In the genomic region with DNA sequence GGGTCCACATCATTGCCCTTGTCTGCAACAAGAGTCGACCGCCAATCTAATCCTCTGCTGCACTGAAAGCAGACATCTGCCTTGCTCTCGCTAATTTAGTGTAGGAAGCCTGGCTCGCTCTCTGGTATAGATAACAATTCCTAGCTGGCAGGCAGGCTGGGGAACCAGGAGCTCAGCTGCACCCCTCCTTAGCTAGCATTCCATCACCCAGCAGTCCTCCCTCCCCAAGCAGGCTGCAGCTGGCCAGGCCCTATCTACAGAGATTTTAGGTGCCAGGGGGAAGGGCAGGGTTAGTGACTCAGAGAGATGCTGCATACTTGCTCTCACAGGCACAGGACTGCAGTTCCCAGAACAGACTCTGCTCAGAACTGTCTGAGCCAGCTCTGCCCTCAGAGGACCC, we compare ENCODE assay signal across 15 mouse cellular contexts. TPM values are rescaled to one million over a fixed set of nuclear protein-coding genes. Genes with fewer than 3 reads are reported as not detected.
DNase-seq lines count a peak whose midpoint lies in the region; ATAC-seq and TF ChIP-seq lines count a peak whose summit lies in the region.
"Had no signal": no experiment of that assay in that cellular context is flagged by ENCODE, and none has a peak within 500 bp of the region (broad histone marks: within the 10 kb centered on the region; RNA-seq: fewer than 3 reads in every experiment).

No protein-coding gene starts in this region.

- no peak overlapping the region for H3K4me3 ChIP-seq in hindbrain, embryonic 16.5 days (ENCODE audit: low read length)
- H3K4me3 ChIP-seq in hindbrain, embryonic 13.5 days, result no peak overlapping the region
- H3K4me3 ChIP-seq in heart, embryonic 13.5 days, result no peak overlapping the region
- H3K4me3 ChIP-seq in lung, adult 2 months (replicated peaks; ENCODE audit: extremely low read depth, low read depth, low read length), result no peak overlapping the region
- no peak overlapping the region for H3K4me3 ChIP-seq in limb, embryonic 10.5 days
- H3K4me3 ChIP-seq: embryonic facial prominence, embryonic 15.5 days; hindbrain, embryonic 10.5 days had no signal

- no peak overlapping the region for H3K27ac ChIP-seq in hindbrain, embryonic 16.5 days (ENCODE audit: low read depth, low read length)
- H3K27ac ChIP-seq in hindbrain, embryonic 13.5 days, result no peak overlapping the region
- H3K27ac ChIP-seq in heart, embryonic 13.5 days (replicated peaks), result 0 out of 2 replicates have a peak overlapping the region, but pooled peaks have one; percentile 29
- no peak overlapping the region for H3K27ac ChIP-seq in limb, embryonic 10.5 days
- H3K27ac ChIP-seq: embryonic facial prominence, embryonic 15.5 days; hindbrain, embryonic 10.5 days; kidney, postnatal 0 days had no signal

- ATAC-seq in hindbrain, embryonic 16.5 days, result peak; percentile 42
- ATAC-seq in hindbrain, embryonic 13.5 days (ENCODE audit: low FRiP score), result no peak
- no peak; the same call in 1 of the 2 replicates for ATAC-seq in heart, embryonic 13.5 days (ENCODE audit: extremely low read depth, insufficient number of reproducible peaks, low FRiP score, low TSS enrichment)

- H3K4me2 ChIP-seq in hindbrain, embryonic 16.5 days (ENCODE audit: low read length), result no peak overlapping the region
- no peak overlapping the region for H3K4me2 ChIP-seq in hindbrain, embryonic 13.5 days
- H3K4me2 ChIP-seq in heart, embryonic 13.5 days, result peak overlapping the region; percentile 37
- H3K4me2 ChIP-seq: embryonic facial prominence, embryonic 15.5 days had no signal

- peak; percentile 91 for DNase-seq in brain, adult 2 months (ENCODE audit: low read depth, low spot score)
- DNase-seq in layer of hippocampus, postnatal 36 days, result peak; percentile 52 to 54
- no peak for DNase-seq in lung, adult 2 months
- no peak for DNase-seq in thymus, postnatal 25 days
- no peak for DNase-seq in limb, embryonic 10.5 days (ENCODE audit: low spot score)
- DNase-seq: cerebellum, adult 11-12 months; liver; thymus, postnatal 14 days had no signal

- H3K9ac ChIP-seq in hindbrain, embryonic 16.5 days (ENCODE audit: low read depth, low read length), result peak overlapping the region; percentile 22; the same call in 1 of the 2 replicates
- no peak overlapping the region for H3K9ac ChIP-seq in hindbrain, embryonic 13.5 days
- H3K9ac ChIP-seq in heart, embryonic 13.5 days, result no peak overlapping the region
- H3K9ac ChIP-seq: embryonic facial prominence, embryonic 15.5 days had no signal

- TF ChIP-seq CTCF in lung, adult 2 months (IDR thresholded peaks at IDR 0.05; ENCODE audit: insufficient read depth, low read length), result no peak

- H3K27me3 ChIP-seq in hindbrain, embryonic 16.5 days (replicated peaks; ENCODE audit: control insufficient read depth, insufficient read depth, low read length), result no peaks in the 10 kb centered on the region
- 0 out of 2 replicates have a peak, but pooled peaks cover 3% of the 10 kb centered on the region for H3K27me3 ChIP-seq in hindbrain, embryonic 13.5 days
- peaks cover 13% of the 10 kb centered on the region for H3K27me3 ChIP-seq in heart, embryonic 13.5 days (replicated peaks)
- no peaks in the 10 kb centered on the region for H3K27me3 ChIP-seq in limb, embryonic 10.5 days (ENCODE audit: low read depth, poor library complexity, severe bottlenecking)
- H3K27me3 ChIP-seq: embryonic facial prominence, embryonic 15.5 days had no signal

- no peak for TF ChIP-seq POLR2A in lung, adult 2 months (IDR thresholded peaks at IDR 0.05; ENCODE audit: borderline replicate concordance, extremely low read depth, low read depth, low read length)

- H3K4me1 ChIP-seq in hindbrain, embryonic 16.5 days (ENCODE audit: control insufficient read depth, insufficient read depth, low read depth, low read length), result peaks cover 2% of the 10 kb centered on the region; the same call in 1 of the 2 replicates
- no peaks in the 10 kb centered on the region; the same call in 1 of the 2 replicates for H3K4me1 ChIP-seq in hindbrain, embryonic 13.5 days (replicated peaks)
- H3K4me1 ChIP-seq in heart, embryonic 13.5 days, result peaks cover 9% of the 10 kb centered on the region
- H3K4me1 ChIP-seq in lung, adult 2 months (ENCODE audit: control insufficient read depth, insufficient read depth, low read length), result no peaks in the 10 kb centered on the region
- no peaks in the 10 kb centered on the region for H3K4me1 ChIP-seq in limb, embryonic 10.5 days
- H3K4me1 ChIP-seq: embryonic facial prominence, embryonic 15.5 days; hindbrain, embryonic 10.5 days had no signal

- 28% methylated on average over 4 of the region's 4 CpGs for WGBS in hindbrain, embryonic 16.5 days
- 56% methylated on average over 4 of the region's 4 CpGs for WGBS in hindbrain, embryonic 13.5 days
- 6% methylated on average over 4 of the region's 4 CpGs for WGBS in heart, embryonic 13.5 days
- WGBS in lung, adult 2 months, result 46% methylated on average over 4 of the region's 4 CpGs
- WGBS in limb, embryonic 10.5 days, result 44% methylated on average over 4 of the region's 4 CpGs

- H3K9me3 ChIP-seq in hindbrain, embryonic 16.5 days (ENCODE audit: control insufficient read depth, low read length), result no peaks in the 10 kb centered on the region
- no peaks in the 10 kb centered on the region for H3K9me3 ChIP-seq in hindbrain, embryonic 13.5 days
- 0 out of 2 replicates have a peak, but pooled peaks cover 2% of the 10 kb centered on the region for H3K9me3 ChIP-seq in heart, embryonic 13.5 days
- no peaks in the 10 kb centered on the region for H3K9me3 ChIP-seq in limb, embryonic 10.5 days (replicated peaks)
- H3K9me3 ChIP-seq: embryonic facial prominence, embryonic 15.5 days; hindbrain, embryonic 10.5 days had no signal

- no peaks in the 10 kb centered on the region for H3K36me3 ChIP-seq in hindbrain, embryonic 16.5 days (ENCODE audit: control insufficient read depth, insufficient read depth, low read length)
- no peaks in the 10 kb centered on the region for H3K36me3 ChIP-seq in hindbrain, embryonic 13.5 days
- no peaks in the 10 kb centered on the region for H3K36me3 ChIP-seq in heart, embryonic 13.5 days
- no peaks in the 10 kb centered on the region for H3K36me3 ChIP-seq in limb, embryonic 10.5 days
- H3K36me3 ChIP-seq: embryonic facial prominence, embryonic 15.5 days; hindbrain, embryonic 10.5 days had no signal

RNA-seq across cellular contexts. Expression of gene Tnr, which starts 5.9 kb away (rescaled TPM):
- polyA plus RNA-seq in hindbrain, embryonic 16.5 days (2015; fragmentation: Nextera tagmentation; extraction: Ambion mirVana), result 4.5 and 5.6 TPM in 2 replicates
- 2.7 and 3.0 TPM in 2 replicates for polyA plus RNA-seq in hindbrain, embryonic 13.5 days (2015; fragmentation: Nextera tagmentation; extraction: Ambion mirVana)
- 0.03 TPM in 1 of 2 replicates, not detected in the other for polyA plus RNA-seq in heart, embryonic 13.5 days (2015; fragmentation: Nextera tagmentation; extraction: Ambion mirVana)
- 100 to 1,000 TPM; 150 to 178 TPM for total RNA-seq in layer of hippocampus, postnatal 36 days (2021)
- 0.12 and 0.19 TPM in 2 replicates for polyA plus RNA-seq in lung, adult 2 months (2012; rRNA removed)
- not detected in 2 replicates for polyA plus RNA-seq in limb, embryonic 10.5 days (2016; fragmentation: Nextera tagmentation; extraction: Ambion mirVana)
- total RNA-seq: ES-E14 had no signal
- polyA plus RNA-seq: kidney, postnatal 0 days had no signal

Comparison
In these comparisons a context has a peak if more than half of its experiments do, and no peak if none do; other contexts are left out.
1. DNase-seq: peak in brain, adult 2 months (single experiment) and layer of hippocampus, postnatal 36 days (2 of 2); none in lung, adult 2 months (single experiment), thymus, postnatal 25 days (single experiment) and limb, embryonic 10.5 days (single experiment).